Mouse (Mus musculus) thymus, adult 2 months (tissue): ENCODE results near the gene Sik2.

Experiments
- CTCF ChIP-seq: fragments of 200-500 bp; IDR thresholded peaks from 2 replicates; pipeline ENCODE4 v1.5.1; 2012; ENCODE audit warnings: mild to moderate bottlenecking, control low read depth, low read length, moderate library complexity, borderline replicate concordance; ENCODE audit not compliant: control insufficient read depth, poor library complexity, insufficient read depth; ENCODE audit errors: extremely low read depth
- POLR2A ChIP-seq: fragments of 200-500 bp; IDR thresholded peaks from 2 replicates; pipeline ENCODE4 v1.6.1; 2012; ENCODE audit warnings: mild to moderate bottlenecking, low read length, control low read depth, moderate library complexity; ENCODE audit not compliant: control insufficient read depth, poor library complexity, insufficient read depth; ENCODE audit errors: extremely low read depth

DNA sequence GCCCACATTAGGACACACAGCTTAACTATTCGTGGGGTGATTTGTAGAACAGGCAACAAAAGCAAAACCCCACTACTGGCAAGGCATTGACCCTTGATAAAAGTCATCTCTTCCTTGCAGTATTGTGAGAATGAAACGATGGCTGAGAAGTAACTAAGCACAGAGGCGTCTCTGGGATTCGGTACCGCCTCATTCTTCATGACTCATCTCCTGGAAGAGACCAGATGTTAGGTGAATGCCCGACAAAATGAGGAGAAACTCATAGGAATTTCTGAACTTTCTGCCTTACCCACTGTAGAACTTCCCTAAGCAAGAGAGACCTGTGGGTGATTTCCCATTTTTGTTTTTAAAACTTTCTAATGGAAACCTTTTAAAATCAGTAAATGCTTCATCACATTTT lies 33.3 kb upstream of the Sik2 start:
- TF ChIP-seq CTCF (no peak), POLR2A (no peak)
